Mouse (Mus musculus) adrenal gland, adult 2 months (tissue): ENCODE data around the gene Baiap2. TPM values are rescaled to one million over a fixed set of nuclear protein-coding genes. Genes with fewer than 3 reads are reported as not detected.

Experiments
- DNase-seq: peaks from one replicate; pipeline ENCODE4 v3.0.0; 2021
- polyA plus RNA-seq: library from polyadenylated mRNA; depleted of rRNA; stranded (reverse); fragments of >200 nt; gene quantifications from 2 replicates; pipeline ENCODE4 v1.2.3, GENCODE M21; 2012
- total RNA-seq, 2 experiments: library from RNA; stranded (reverse); gene quantifications; 2 replicates each; pipeline ENCODE4 v1.2.3; 2021

The Baiap2 gene
- total and polyA plus RNA-seq, 3 experiments = 17.0 to 42.3 (median 23.2) TPM

DNA sequence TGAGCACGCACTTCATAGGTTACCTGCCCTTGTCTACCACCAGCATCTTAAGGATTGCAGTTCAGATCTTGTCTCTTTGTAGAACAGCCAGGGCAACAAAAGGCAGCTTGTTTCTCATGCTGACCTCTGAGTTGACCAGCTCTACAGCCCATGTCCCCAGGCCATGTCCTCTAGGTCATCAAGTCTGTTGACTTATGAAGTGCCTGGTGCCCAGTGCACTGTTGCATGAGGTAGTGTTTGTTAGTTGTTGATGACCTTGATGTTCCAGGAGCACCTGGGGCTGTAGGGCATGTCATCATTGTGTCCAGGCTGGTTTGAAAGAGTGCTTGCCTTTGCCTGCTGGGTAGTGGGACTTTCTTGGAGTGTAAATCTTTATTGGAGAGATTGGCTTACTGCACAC lies 4.9 kb downstream of the Baiap2 start:
- DNase-seq = no peak

DNA sequence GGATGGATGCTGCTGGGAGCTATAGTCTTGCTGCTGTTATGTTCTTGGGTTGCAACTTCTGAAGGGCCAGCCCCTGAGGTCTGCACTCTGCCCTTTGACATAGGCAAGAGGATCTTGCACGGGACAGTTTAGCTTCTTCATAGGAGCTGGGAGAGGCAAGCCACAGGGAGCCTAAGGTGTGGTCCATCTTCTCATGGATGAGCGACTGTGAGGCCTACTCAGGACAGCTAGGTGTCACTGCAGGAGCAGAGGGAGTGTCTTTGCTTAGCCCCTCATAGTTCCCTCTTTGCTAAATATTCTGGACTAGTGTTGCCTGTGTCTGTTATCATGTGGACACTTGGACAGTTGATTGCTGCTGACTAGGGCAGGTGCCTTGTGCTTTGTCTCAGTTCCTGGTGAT lies 5.3 kb downstream of the Baiap2 start:
- no peak for DNase-seq

- no peak for DNase-seq
These were observed 5.7 kb downstream of the Baiap2 start for GRCm38 (mm10) chr11:119948305-119948704.

DNA sequence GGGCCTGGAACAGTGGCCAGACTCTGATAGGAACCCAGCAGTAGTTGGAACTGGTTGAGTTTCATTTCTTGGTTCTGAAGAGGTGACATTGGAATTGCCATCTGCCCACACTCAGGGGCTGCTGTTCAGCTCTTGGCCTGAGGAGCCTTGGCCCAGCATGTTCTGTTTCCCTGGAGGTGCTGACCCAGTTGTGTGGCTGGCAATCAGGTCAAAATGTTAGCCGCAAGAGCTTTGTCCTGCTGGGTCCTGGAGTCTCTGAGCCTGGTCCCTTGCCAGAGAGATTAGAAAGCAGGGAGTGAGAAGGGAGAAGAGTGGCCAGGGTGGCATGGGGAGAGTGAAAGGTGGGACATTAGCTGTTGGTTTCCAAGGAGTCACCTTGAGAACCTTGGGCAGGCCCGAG lies 6.2 kb downstream of the Baiap2 start:
- no peak for DNase-seq

DNA sequence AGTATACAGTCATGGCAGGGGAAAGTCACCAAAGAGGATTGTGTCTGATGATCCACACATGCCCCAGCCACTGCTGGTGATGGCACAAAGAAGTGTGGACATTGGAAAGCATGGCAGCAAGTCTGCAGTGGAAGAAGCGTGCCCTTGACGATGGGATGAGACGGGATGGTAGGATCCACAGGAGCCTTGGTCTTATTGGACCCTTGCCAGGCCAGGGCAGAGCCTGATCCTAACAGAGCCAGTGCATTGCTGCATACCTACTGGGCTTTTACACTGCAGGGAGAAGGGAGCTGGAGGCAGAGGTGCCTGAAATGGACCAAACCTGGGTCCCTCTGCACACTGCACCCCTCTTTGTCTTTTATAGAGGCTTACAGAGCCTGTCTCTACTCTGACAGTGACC lies 8.0 kb downstream of the Baiap2 start:
- no peak for DNase-seq

DNA sequence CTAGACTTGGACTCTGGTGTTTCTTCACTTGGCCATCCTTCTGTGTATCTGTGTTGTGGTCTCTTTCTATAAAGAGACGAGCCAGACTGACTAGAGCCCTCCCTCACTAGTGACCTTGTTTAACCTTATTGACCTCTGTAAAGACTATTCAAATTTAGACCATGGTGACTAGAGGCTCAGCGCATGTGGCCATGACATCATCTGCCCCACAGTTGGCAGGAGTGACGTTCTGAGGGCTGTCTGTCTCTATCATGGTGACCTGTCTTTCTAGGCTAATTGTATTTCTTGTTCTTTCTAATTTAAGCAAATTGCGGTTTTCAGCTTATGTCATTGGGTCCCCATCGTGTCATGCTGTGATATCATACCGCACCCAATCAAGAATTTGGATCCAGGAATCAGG lies 8.8 kb downstream of the Baiap2 start:
- no peak for DNase-seq

DNA sequence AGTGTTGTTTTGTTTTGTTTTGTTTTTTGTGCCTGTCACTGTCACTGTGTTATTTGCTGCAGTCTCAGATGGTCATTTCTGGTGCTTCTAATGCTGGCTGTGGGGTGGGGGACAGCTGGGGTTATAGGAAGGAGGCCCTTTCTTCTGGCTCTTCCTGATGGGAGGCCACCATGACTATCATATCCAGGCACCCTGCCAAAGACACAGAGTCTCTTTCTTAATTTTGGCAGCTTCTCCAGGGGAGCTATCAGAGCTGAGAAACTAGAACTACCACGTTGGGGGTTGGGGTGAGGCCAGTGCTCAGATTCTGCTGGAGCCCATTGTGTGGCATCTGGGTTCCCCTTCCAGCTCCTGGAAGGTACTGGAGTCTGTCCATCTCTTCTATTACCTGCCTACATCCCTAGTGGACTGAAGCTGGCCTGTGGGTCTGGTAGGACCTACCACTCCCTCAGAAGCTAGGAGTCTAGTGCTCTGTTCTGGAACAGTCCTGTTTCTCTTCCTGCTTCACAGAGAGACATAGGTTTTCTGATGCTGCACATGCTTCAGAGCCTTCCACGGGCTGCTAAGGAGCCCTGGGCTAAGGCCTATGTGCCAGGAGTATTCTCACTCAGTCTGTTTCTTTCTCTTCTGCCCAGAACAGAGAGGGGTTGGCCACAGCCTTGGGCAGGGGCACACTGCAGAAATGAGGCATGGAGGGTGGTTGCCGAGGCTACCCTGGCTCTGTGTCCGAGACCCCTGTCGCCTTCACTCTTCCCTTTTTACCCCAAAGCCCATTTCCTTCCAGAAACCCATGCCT lies 10.1 kb downstream of the Baiap2 start:
- DNase-seq = peak; percentile 76

GRCm38 (mm10) chr11:119954233-119954632 lies 11.7 kb downstream of the Baiap2 start:
- no peak for DNase-seq

DNA sequence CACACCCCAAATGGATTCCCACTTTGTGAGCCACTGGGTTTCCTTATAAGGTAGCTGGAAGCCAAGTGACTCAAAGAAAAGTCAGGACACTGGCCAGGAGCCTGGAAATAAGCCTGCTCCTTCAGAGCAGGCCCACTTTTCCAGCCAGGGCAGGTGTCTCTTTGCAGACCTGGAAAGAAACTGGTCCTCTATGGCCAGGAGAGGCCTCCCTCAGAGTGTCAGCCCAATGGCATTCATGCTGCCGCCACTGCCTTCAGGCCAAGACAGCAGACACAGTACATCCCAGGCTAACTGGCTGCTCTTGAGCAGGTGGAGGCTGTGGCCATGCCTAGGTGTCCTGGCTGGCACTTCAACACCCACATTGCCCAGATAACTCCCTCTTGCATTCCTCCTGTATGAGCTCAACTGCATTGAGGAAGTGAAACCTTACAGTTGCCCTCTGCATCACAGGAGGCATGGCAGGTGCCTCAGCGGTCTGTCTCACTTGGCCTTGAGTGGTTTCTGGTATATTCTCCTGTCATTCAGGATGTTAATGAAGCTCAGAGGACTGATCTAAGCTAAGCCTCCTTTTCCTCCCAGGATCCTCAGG lies 12.3 kb downstream of the Baiap2 start:
- DNase-seq = no peak

GRCm38 (mm10) chr11:119955432-119955831 lies 12.9 kb downstream of the Baiap2 start:
- DNase-seq = no peak

- DNase-seq = no peak
These were observed 14.0 kb downstream of the Baiap2 start for GRCm38 (mm10) chr11:119956590-119956989.

- DNase-seq = no peak
These were observed 16.3 kb downstream of the Baiap2 start for GRCm38 (mm10) chr11:119958856-119959255.

DNA sequence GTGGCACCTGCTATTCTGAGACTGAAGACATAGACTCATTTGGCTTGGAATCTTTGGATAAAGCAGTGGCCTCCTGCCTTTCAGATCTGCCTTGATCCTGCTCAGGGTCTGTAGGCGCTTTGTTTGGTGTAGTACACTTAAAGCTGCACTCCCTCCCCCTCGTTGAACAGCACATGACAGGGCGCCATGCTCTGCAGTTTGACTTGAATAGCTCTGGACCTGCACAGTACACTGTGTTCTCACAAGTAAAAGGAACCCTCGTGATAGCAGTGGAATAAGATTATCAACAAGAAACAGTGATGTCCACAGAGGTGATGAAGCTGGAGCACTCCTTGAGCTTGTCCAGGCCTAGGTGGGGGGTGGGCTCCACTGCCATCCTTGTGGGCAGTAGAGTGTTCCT lies 17.2 kb downstream of the Baiap2 start:
- no peak for DNase-seq

- DNase-seq = no peak
These were observed 18.1 kb downstream of the Baiap2 start for GRCm38 (mm10) chr11:119960671-119961070.

DNA sequence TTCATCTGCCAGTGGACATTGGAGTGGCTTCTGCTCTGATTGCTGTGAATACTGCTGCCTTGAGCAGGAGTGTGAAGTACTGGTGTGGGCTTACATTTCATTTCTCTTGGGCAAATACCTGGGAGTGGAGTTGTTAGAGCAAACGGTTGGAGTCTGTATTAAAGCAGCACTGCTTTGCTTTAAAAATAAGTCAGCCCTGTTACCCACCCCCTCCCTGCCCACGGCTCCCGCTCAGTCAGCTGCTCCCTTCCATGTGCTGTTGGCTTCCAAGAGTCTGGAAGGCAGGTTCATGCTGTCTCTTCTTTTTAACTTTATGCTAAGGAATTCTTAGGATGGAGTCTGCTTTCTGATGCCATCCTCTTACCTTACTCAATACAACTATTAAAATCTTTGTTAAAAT lies 18.9 kb downstream of the Baiap2 start:
- no peak for DNase-seq

DNA sequence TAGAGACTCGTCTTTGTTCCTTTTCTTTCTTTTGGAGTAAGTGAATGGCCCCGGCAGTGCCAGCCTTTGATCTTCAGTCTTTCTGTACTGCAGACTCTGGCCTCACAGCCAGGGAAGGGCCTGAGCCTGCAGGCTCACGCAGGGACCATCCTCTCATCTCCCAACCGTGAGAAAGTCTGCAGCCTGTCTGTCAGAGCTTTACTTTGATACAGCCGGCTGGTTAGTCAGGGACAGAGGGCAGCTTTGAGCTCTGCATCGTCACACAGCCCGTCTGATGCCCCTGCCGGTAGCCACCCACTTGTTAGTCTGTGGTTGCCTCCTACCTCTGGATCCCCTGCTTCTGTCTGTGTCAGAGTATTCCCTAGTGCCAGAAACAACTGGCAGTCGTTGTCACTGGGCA lies 22.5 kb downstream of the Baiap2 start:
- DNase-seq = no peak

DNA sequence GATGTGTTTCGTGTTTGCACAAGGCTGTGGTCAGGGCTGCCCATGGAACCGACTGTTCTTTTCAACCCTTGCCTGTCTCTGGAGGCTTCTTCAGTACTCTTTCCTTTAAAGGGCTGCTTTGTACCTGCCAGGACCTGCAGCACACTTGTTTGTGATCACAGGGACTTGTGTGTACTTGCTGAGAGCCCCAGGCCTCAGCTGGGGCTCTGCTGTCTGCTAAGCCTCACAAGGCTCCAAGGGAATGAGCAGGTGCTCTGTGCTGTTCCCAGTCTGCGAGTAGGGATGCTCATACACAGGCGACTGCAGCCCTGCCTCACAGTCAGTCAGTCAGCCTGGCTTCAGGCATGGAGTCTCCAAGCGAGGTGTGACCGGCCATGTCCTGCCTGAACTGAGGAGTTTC lies 23.7 kb downstream of the Baiap2 start:
- DNase-seq = no peak

- DNase-seq = no peak
These were observed 24.8 kb downstream of the Baiap2 start for GRCm38 (mm10) chr11:119967401-119967800.

GRCm38 (mm10) chr11:119967892-119968291 lies 25.3 kb downstream of the Baiap2 start:
- DNase-seq = no peak

DNA sequence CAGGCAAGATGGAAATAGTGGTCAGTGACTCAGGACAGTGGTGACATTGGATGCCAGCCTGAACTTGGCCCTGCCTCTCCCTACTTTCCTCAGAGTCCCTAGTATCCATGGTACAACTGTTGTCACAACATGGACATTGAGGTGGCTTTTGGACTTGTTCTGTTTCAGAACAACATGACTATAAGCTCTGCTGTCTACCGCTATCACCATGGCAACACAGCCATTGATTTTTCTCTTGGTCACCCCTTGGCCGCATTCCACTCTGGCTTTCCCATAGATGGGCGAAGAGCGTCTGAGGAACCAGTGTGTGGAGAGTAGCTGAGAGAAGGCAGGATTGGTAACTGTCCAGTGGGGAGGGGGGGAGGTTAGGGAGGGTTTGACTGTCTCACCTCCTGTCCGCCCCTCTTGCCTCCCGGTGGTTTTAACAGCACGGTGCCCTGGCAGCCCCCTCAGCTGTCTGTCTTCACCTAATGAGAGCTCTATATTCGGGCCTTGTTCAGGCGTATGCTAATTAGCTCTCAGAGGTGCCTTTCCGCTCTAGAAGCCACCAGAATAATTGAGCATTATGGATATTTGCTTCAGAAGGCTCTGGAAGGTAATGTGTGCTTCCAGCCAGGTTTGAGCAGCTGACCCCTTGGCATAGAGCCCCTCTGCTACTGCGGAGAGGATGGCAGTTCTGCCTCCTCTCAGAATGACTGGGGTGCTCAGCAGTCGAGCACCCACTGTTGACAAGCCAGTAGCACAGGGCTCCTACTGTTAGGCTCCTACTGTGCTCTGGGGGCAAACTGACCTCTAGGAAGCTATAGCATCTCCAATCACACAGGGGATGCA lies 27.7 kb downstream of the Baiap2 start:
- DNase-seq = no peak

DNA sequence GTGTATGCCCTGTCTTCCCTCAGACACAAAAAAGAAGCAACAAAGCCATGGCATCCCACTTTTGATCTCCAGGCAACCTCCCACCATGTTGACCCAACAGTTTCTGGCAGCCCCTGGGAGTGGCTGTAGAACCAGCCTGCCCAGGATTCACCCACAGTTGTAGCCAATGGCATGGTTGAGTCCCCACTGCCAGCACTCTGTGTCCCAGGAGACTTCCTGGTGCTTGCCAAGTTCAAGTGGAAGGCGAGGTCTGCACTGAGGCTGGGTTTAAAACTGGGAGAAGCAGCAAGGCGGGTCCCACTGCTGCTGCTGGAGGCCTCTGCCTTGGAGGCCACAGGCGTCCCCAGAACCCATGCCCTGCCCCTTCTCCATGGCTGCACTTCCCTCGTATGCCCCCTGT lies 31.2 kb downstream of the Baiap2 start:
- peak; percentile 32 for DNase-seq

- peak; percentile 86 for DNase-seq
These were observed 33.4 kb downstream of the Baiap2 start for GRCm38 (mm10) chr11:119975739-119976501.
